Mouse (Mus musculus) ES-E14 (cell line): Measurements from ENCODE around the gene Snta1.

Source experiments
- CHD2 ChIP-seq: IDR thresholded peaks from 2 replicates; pipeline ENCODE4 v1.6.1; 2014; ENCODE audit warnings: mild to moderate bottlenecking, low read depth, low read length, inconsistent platforms
- HCFC1 ChIP-seq: IDR thresholded peaks from 2 replicates; pipeline ENCODE4 v1.6.1; 2012; ENCODE audit warnings: low read length, inconsistent platforms, borderline replicate concordance; ENCODE audit not compliant: insufficient read depth
- MAFK ChIP-seq: IDR thresholded peaks from 2 replicates; pipeline ENCODE4 v1.6.1; 2014; ENCODE audit warnings: mild to moderate bottlenecking, low read depth, low read length, inconsistent platforms; ENCODE audit not compliant: insufficient read depth
- ZC3H11A ChIP-seq: IDR thresholded peaks from 2 replicates; pipeline ENCODE4 v1.6.1; 2012; ENCODE audit warnings: low read depth, mild to moderate bottlenecking, inconsistent platforms, low read length, borderline replicate concordance
- ZNF384 ChIP-seq: IDR thresholded peaks from 2 replicates; pipeline ENCODE4 v1.6.1; 2012; ENCODE audit warnings: low read depth, low read length, inconsistent platforms

DNA sequence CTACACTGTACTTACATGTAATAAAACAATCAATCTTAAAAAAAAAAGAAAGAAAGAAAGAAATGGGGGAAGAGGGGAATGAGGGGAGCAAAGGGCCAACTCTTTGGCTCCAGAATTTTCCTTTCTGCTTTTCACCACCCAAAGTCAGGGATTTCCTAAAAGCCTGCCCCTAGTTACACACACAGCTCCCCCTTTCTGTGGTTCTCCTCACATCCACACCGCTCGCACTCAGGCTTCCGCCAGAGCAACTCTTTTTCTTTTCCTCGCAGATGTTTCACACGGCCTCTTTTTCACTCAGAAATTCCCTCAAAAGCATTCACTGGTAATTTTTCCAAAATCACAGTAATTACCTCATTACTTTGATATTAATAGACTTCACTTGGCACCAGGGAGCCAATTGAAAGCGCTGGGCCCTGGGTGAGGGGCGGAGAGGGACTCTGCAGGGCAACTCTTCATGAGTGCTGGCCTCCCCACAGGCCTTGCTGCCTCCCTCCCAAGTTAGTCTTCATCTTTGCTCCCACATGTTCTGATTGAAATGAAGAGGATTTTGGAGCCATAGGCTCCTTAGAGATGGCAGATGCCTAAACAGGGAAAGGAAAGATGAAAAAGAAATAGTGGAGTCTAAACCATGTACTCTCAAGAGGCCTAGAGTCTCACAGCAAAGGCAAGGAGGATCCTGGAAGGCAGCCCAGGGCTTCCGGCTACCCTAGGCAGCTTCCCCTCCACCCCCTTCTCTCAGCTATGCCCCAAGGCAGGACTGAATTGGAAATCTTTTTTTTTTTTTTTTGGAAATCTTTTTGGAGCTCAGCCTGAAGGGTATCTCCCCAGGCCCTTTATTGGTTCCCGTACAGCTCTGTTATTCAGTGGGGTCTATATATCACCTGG lies 12.0 kb upstream of the Snta1 start:
- no peak for TF ChIP-seq ZNF384
- no peak for TF ChIP-seq MAFK
- TF ChIP-seq ZC3H11A = no peak
- no peak for TF ChIP-seq HCFC1
- no peak for TF ChIP-seq CHD2
